Mouse (Mus musculus) bone marrow, adult 2 months (tissue): ENCODE results near the gene Fgfr2.

ENCODE experiments used
- CTCF ChIP-seq: fragments of 200-500 bp; IDR thresholded peaks from 2 replicates; pipeline ENCODE4 v1.5.1; 2011; ENCODE audit warnings: low read length, control low read depth; ENCODE audit not compliant: control insufficient read depth, insufficient read depth
- POLR2A ChIP-seq: fragments of 200-500 bp; IDR thresholded peaks from 2 replicates; pipeline ENCODE4 v1.6.1; 2011; ENCODE audit warnings: low read depth, mild to moderate bottlenecking, control low read depth, low read length, borderline replicate concordance; ENCODE audit not compliant: control insufficient read depth

- TF ChIP-seq POLR2A = no peak
- TF ChIP-seq CTCF = no peak
Measured at GRCm38 (mm10) chr7:132687897-132688296, 435.3 kb downstream of the Fgfr2 start.
